Mouse (Mus musculus) embryonic facial prominence, embryonic 13.5 days (tissue): ENCODE measurements around the gene Gm9376. TPM values are rescaled to one million over a fixed set of nuclear protein-coding genes. Genes with fewer than 3 reads are reported as not detected.

ENCODE experiments used
- ATAC-seq: fragments of 200-750 bp; cut with Nextera tagmentation; 2 replicates; pipeline ENCODE4 v1.8.0; 2017; ENCODE audit warnings: low read depth; ENCODE audit not compliant: insufficient number of reproducible peaks, insufficient read depth, low FRiP score, low TSS enrichment
- H3K27ac ChIP-seq: fragments of 300-500 bp; sonication (generic); 2 replicates; pipeline ENCODE4 v1.5.1; 2015; ENCODE audit warnings: moderate library complexity, mild to moderate bottlenecking, inconsistent platforms
- H3K27me3 ChIP-seq: fragments of 300-500 bp; sonication (generic); 2 replicates; pipeline ENCODE4 v1.6.1; 2015; ENCODE audit warnings: mild to moderate bottlenecking, inconsistent platforms
- H3K36me3 ChIP-seq: fragments of 300-500 bp; sonication (generic); 2 replicates; pipeline ENCODE4 v1.6.1; 2015; ENCODE audit warnings: mild to moderate bottlenecking, inconsistent platforms
- H3K4me1 ChIP-seq: fragments of 300-500 bp; sonication (generic); 2 replicates; pipeline ENCODE4 v1.6.1; 2015; ENCODE audit warnings: inconsistent platforms
- H3K4me2 ChIP-seq: fragments of 300-500 bp; sonication (generic); 2 replicates; pipeline ENCODE4 v1.6.1; 2015; ENCODE audit warnings: moderate library complexity, mild to moderate bottlenecking, inconsistent platforms
- H3K4me3 ChIP-seq: fragments of 300-500 bp; sonication (generic); 2 replicates; pipeline ENCODE4 v1.5.1; 2015; ENCODE audit warnings: mild to moderate bottlenecking, inconsistent platforms
- H3K9ac ChIP-seq: fragments of 300-500 bp; sonication (generic); 2 replicates; pipeline ENCODE4 v1.6.1; 2015; ENCODE audit warnings: mild to moderate bottlenecking, inconsistent platforms
- H3K9me3 ChIP-seq: fragments of 300-500 bp; sonication (generic); 2 replicates; pipeline ENCODE4 v1.6.1; 2016; ENCODE audit warnings: inconsistent platforms
- WGBS: fragments of 180-500 bp; shearing (Covaris S2); methylation state at CpG from one replicate; pipeline ENCODE4 v1.1.7; 2015; ENCODE audit warnings: mixed read lengths; 5-methylcytosine and 5-hydroxymethylcytosine counted together
- polyA plus RNA-seq: library from polyadenylated mRNA; unstranded; fragments of >200 nt; fragmentation: Nextera tagmentation; extraction: Ambion mirVana; gene quantifications from 2 replicates; pipeline ENCODE4 v1.2.1, GENCODE M21; 2015

Gene Gm9376
- polyA plus RNA-seq, 1 experiment from 2014 or later = not detected

GRCm38 (mm10) chr14:118235973-118236885, 30.5 kb upstream of the Gm9376 start:
- peaks cover 36% of the 10 kb centered on the region for H3K4me1 ChIP-seq
- peak; percentile 53 for ATAC-seq
- no peaks in the 10 kb centered on the region for H3K9me3 ChIP-seq
- H3K4me2 ChIP-seq = peak overlapping the region; percentile 89
- WGBS = under 1% methylated on average over 73 of the region's 73 CpGs
- no peaks in the 10 kb centered on the region for H3K36me3 ChIP-seq
- peaks cover 89% of the 10 kb centered on the region for H3K27me3 ChIP-seq
- peak overlapping the region; percentile 75 for H3K9ac ChIP-seq
- peak overlapping the region; percentile 75 for H3K27ac ChIP-seq
- peak overlapping the region; percentile 62 for H3K4me3 ChIP-seq

- peak; percentile 72 for ATAC-seq
- Histone ChIP-seq H3K4me1 (peaks cover 30% of the 10 kb centered on the region), H3K4me3 (peak within 1 kb of the TSS; percentile 62), H3K27me3 (peaks cover 82% of the 10 kb centered on the region), H3K9ac (peak within 1 kb of the TSS; percentile 75), H3K36me3 (no peaks in the 10 kb centered on the region), H3K27ac (peak within 1 kb of the TSS; percentile 75), H3K9me3 (no peaks in the 10 kb centered on the region), H3K4me2 (peak within 1 kb of the TSS; percentile 89)
- WGBS = under 1% methylated on average over 33 of the region's 34 CpGs
These were observed 29.9 kb upstream of the Gm9376 start, which contains the start of gene Sox21 for GRCm38 (mm10) chr14:118236886-118237289. TSS of gene Sox21 (minus strand) at chr14:118237030.

DNA sequence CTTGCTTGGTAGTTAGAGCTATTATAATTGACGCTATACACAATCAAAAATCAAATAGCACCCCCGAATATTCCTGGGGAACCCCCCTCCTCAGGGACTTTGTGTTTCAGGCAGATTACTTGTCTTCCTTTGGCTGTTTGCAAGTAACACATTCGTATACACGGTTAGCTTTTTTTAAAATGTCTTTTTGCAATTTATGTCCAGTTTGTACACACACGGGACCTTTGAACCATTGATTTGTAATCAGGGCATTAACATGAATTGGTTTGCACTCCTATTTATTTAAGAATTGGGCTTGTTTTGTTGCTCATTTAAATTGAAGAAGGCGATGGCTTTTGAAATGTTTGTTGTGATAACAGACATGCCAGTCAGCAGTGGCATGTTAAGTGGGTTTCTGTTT, 29.0 kb upstream of the Gm9376 start:
- Histone ChIP-seq H3K9ac (no peak overlapping the region), H3K4me1 (peaks cover 28% of the 10 kb centered on the region), H3K27ac (no peak overlapping the region), H3K4me2 (peak overlapping the region; percentile 89), H3K9me3 (peaks cover 3% of the 10 kb centered on the region; the same call in 1 of the 2 replicates), H3K4me3 (peak overlapping the region; percentile 62; the same call in 1 of the 2 replicates), H3K36me3 (no peaks in the 10 kb centered on the region), H3K27me3 (peaks cover 73% of the 10 kb centered on the region)
- 10% methylated on average over 6 of the region's 6 CpGs for WGBS
- ATAC-seq = no peak

GRCm38 (mm10) chr14:118239351-118239750, 27.4 kb upstream of the Gm9376 start:
- Histone ChIP-seq H3K4me1 (peaks cover 28% of the 10 kb centered on the region), H3K27ac (no peak overlapping the region), H3K36me3 (no peaks in the 10 kb centered on the region), H3K4me3 (no peak overlapping the region), H3K9me3 (peaks cover 19% of the 10 kb centered on the region), H3K27me3 (peaks cover 65% of the 10 kb centered on the region), H3K4me2 (no peak overlapping the region), H3K9ac (no peak overlapping the region)
- WGBS = 6% methylated on average over 8 of the region's 8 CpGs
- no peak for ATAC-seq

GRCm38 (mm10) chr14:118241416-118241815, 25.3 kb upstream of the Gm9376 start:
- ATAC-seq = no peak
- Histone ChIP-seq H3K27ac (no peak overlapping the region), H3K36me3 (no peaks in the 10 kb centered on the region), H3K9me3 (peaks cover 21% of the 10 kb centered on the region), H3K9ac (no peak overlapping the region), H3K4me3 (no peak overlapping the region), H3K4me2 (no peak overlapping the region), H3K27me3 (peaks cover 44% of the 10 kb centered on the region), H3K4me1 (peaks cover 9% of the 10 kb centered on the region)
- 73% methylated on average over 2 of the region's 2 CpGs for WGBS

DNA sequence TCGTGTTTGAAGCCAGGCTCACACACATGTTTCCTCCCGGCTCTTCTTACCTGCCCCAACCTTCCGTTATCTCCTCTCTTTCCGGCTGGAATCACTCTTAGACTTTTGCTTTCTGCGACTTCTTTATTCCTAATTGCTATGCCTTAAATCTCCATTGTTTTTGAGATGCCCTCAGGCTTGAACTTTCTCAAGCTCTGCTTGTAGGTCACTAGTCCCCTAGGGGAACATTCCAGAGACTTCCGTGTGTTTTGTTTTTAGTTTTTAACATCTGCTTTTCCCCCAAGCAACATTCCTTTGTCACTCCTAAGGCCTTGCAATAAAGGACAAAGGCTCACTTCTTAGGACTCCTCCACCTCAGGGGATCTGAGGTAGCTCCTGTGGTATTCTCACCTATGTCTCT, 13.4 kb upstream of the Gm9376 start:
- Histone ChIP-seq H3K27ac (no peak overlapping the region), H3K27me3 (no peaks in the 10 kb centered on the region), H3K9ac (no peak overlapping the region), H3K4me3 (no peak overlapping the region), H3K36me3 (no peaks in the 10 kb centered on the region), H3K9me3 (no peaks in the 10 kb centered on the region), H3K4me1 (0 out of 2 replicates have a peak, but pooled peaks cover 4% of the 10 kb centered on the region), H3K4me2 (no peak overlapping the region)
- no peak for ATAC-seq
- WGBS = 65% methylated on average over 6 of the region's 6 CpGs

DNA sequence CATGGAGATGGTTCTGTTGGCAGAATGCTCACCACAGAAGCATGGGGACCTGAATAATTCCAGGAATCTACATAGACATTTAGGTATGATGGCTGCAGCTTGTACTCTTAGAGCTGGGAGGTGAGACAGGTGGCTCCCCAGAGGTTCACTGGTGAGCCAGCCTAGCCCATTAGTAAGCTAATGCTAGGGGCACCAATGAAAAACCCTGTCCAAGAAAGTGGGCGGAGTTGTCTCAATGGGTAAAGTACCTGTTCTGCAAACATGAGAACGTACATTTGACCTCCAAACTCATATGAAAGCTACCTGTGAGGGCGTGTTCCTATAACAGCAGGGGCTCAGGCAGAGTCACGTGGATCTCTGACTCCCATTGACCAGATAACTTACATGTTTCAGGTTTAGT, 2.1 kb downstream of the Gm9376 start:
- Histone ChIP-seq H3K9ac (no peak overlapping the region), H3K4me2 (no peak overlapping the region), H3K4me3 (no peak overlapping the region), H3K4me1 (no peaks in the 10 kb centered on the region), H3K27ac (no peak overlapping the region), H3K27me3 (no peaks in the 10 kb centered on the region), H3K9me3 (no peaks in the 10 kb centered on the region), H3K36me3 (no peaks in the 10 kb centered on the region)
- 83% methylated on average over 4 of the region's 4 CpGs for WGBS
- no peak for ATAC-seq

- no peak overlapping the region for H3K4me2 ChIP-seq
- no peak overlapping the region for H3K27ac ChIP-seq
- H3K36me3 ChIP-seq = no peaks in the 10 kb centered on the region
- 82% methylated on average over 6 of the region's 6 CpGs for WGBS
- H3K9me3 ChIP-seq = no peaks in the 10 kb centered on the region
- H3K4me1 ChIP-seq = no peaks in the 10 kb centered on the region
- no peak overlapping the region for H3K4me3 ChIP-seq
- ATAC-seq = no peak
- H3K9ac ChIP-seq = no peak overlapping the region
- no peaks in the 10 kb centered on the region for H3K27me3 ChIP-seq
These were observed 6.1 kb downstream of the Gm9376 start for GRCm38 (mm10) chr14:118272594-118273555.

DNA sequence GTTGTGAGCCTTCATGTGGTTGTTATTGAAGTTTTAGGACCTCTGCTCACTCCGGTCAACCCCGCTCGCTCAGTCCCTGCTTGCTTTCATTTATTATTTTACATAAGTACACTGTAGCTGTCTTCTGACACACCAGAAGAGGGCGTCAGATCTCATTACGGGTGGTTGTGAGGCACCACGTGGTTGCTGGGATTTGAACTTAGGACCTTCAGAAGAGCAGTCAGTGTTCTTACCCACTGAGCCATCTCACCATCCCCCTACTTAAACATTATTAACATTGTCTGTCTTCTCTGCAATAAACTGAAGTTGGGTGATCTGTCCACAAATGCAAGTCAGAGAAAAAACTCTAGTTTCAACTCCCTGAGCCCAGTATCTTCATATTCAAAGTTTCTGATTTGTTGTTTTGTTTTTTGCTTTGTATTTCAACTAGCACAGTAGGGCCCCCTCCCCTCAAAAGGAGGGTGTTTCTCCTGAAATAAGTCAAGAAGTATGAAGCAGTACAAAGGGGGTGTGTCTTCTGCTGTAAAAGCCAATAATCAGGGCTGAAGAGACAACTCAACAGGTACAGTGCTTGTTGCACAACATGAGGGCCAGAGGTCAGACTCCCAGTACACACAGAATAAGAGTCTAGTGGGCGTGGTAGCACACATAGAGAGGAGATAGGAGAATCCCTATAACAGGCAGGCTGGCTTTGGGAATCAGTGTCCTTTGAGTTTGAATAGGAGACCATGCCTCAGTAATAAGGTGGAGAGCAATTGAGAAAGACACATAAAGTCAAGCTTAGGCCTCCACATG, 11.1 kb downstream of the Gm9376 start:
- H3K36me3 ChIP-seq = no peaks in the 10 kb centered on the region
- no peak overlapping the region for H3K4me3 ChIP-seq
- no peak overlapping the region for H3K9ac ChIP-seq
- H3K4me1 ChIP-seq = no peaks in the 10 kb centered on the region
- H3K4me2 ChIP-seq = no peak overlapping the region
- no peaks in the 10 kb centered on the region for H3K27me3 ChIP-seq
- 82% methylated on average over 7 of the region's 7 CpGs for WGBS
- ATAC-seq = no peak
- H3K9me3 ChIP-seq = peaks cover 9% of the 10 kb centered on the region; the same call in 1 of the 2 replicates
- no peak overlapping the region for H3K27ac ChIP-seq

DNA sequence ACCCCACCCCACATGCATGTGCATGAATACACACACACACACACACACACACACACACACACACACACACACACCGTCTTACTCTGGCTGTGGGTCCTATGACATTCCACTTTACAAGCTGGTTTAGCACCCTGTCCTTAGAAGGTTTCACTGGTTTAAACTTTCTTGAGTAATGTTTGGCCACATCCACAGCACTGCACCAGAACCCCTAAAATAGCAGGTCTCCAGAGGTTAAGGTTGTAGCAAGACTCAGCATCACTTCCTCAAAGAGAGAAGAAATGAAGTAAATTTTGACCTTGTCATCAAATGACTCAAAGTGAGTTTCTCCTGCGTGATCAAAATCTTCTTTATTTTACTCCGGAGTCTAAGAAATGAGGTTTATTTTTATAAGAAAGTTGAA, 15.5 kb downstream of the Gm9376 start:
- WGBS = 87% methylated on average over 3 of the region's 3 CpGs
- no peaks in the 10 kb centered on the region for H3K36me3 ChIP-seq
- ATAC-seq = no peak
- H3K27ac ChIP-seq = no peak overlapping the region
- H3K9ac ChIP-seq = no peak overlapping the region
- peaks cover 9% of the 10 kb centered on the region; the same call in 1 of the 2 replicates for H3K9me3 ChIP-seq
- no peak overlapping the region for H3K4me2 ChIP-seq
- no peaks in the 10 kb centered on the region for H3K27me3 ChIP-seq
- no peaks in the 10 kb centered on the region for H3K4me1 ChIP-seq
- H3K4me3 ChIP-seq = no peak overlapping the region

DNA sequence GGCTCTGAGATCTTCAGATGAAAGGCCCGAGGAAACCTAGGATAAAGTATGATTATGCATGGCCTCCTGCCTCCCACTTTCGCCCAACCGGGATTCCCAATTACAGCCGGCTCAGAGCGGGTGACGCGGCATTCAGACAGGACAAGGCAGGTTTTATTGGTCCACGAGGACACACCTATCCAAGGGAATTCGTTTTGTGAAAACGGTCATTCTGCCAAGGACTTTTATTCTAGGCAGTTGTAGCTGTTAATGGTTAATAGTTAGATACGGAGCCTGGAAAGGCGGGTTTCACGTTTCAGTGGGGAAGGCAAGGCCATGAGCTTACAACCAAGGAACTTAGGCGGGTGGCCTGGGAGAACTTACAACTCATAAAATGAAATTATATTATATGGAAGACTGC, 16.2 kb downstream of the Gm9376 start:
- no peaks in the 10 kb centered on the region for H3K27me3 ChIP-seq
- H3K4me1 ChIP-seq = no peaks in the 10 kb centered on the region
- WGBS = 70% methylated on average over 14 of the region's 14 CpGs
- no peak overlapping the region for H3K9ac ChIP-seq
- ATAC-seq = no peak
- no peak overlapping the region for H3K4me2 ChIP-seq
- peaks cover 9% of the 10 kb centered on the region; the same call in 1 of the 2 replicates for H3K9me3 ChIP-seq
- H3K36me3 ChIP-seq = no peaks in the 10 kb centered on the region
- H3K27ac ChIP-seq = no peak overlapping the region
- H3K4me3 ChIP-seq = no peak overlapping the region
